Mouse (Mus musculus) heart, adult 8-10 months (tissue): ENCODE results near the gene Srgap1. TPM values are rescaled to one million over a fixed set of nuclear protein-coding genes. Genes with fewer than 3 reads are reported as not detected.

Experiments
- DNase-seq: peaks from one replicate; pipeline ENCODE4 v3.0.0; 2022; ENCODE audit warnings: low spot score
- total RNA-seq, 4 experiments: library from RNA; stranded (reverse); gene quantifications; 2 replicates each; pipeline ENCODE4 v1.2.4; 2022

Srgap1 gene
- total RNA-seq = 1 to 10 TPM; 1.1 to 1.8 (median 1.5) TPM

- peak; percentile 19 for DNase-seq
Measured at GRCm38 (mm10) chr10:122046904-122047726, at the start of gene Srgap1. Gene Srgap1, minus strand, starts transcription at chr10:122047315.

- DNase-seq = no peak
Measured at GRCm38 (mm10) chr10:122096462-122096979, 49.4 kb upstream of the Srgap1 start.

GRCm38 (mm10) chr10:122090472-122090871, 43.4 kb upstream of the Srgap1 start:
- DNase-seq = no peak

- DNase-seq = no peak
Measured at GRCm38 (mm10) chr10:122081352-122081751, 34.2 kb upstream of the Srgap1 start.

- DNase-seq = no peak
Measured at GRCm38 (mm10) chr10:122069153-122069552, 22.0 kb upstream of the Srgap1 start.

- DNase-seq = no peak
Measured at GRCm38 (mm10) chr10:122055826-122056225, 8.7 kb upstream of the Srgap1 start.

GRCm38 (mm10) chr10:122054535-122054934, 7.4 kb upstream of the Srgap1 start:
- peak; percentile 32 for DNase-seq

- DNase-seq = peak; percentile 89
Measured at GRCm38 (mm10) chr10:122051831-122052230, 4.7 kb upstream of the Srgap1 start.

- peak; percentile 78 for DNase-seq
Measured at GRCm38 (mm10) chr10:122047727-122048365, 731 bp upstream of the Srgap1 start.

GRCm38 (mm10) chr10:122046511-122046903, 608 bp downstream of the Srgap1 start:
- DNase-seq = no peak

- DNase-seq = no peak
Measured at GRCm38 (mm10) chr10:122045946-122046345, 1.2 kb downstream of the Srgap1 start.

GRCm38 (mm10) chr10:122044926-122045325, 2.2 kb downstream of the Srgap1 start:
- DNase-seq = no peak

GRCm38 (mm10) chr10:122040372-122040771, 6.7 kb downstream of the Srgap1 start:
- DNase-seq = no peak

- DNase-seq = no peak
Measured at GRCm38 (mm10) chr10:122039566-122039965, 7.5 kb downstream of the Srgap1 start.

GRCm38 (mm10) chr10:122038554-122038953, 8.6 kb downstream of the Srgap1 start:
- DNase-seq = no peak

- DNase-seq = no peak
Measured at GRCm38 (mm10) chr10:122033271-122033670, 13.8 kb downstream of the Srgap1 start.

- DNase-seq = no peak
Measured at GRCm38 (mm10) chr10:122030420-122030819, 16.7 kb downstream of the Srgap1 start.

- DNase-seq = no peak
Measured at GRCm38 (mm10) chr10:122029738-122030137, 17.4 kb downstream of the Srgap1 start.

- DNase-seq = no peak
Measured at GRCm38 (mm10) chr10:122025198-122025597, 21.9 kb downstream of the Srgap1 start.

- DNase-seq = no peak
Measured at GRCm38 (mm10) chr10:122020906-122021305, 26.2 kb downstream of the Srgap1 start.

- DNase-seq = no peak
Measured at GRCm38 (mm10) chr10:122020255-122020654, 26.9 kb downstream of the Srgap1 start.

GRCm38 (mm10) chr10:122018594-122019048, 28.5 kb downstream of the Srgap1 start:
- DNase-seq = no peak

GRCm38 (mm10) chr10:122017743-122018142, 29.4 kb downstream of the Srgap1 start:
- DNase-seq = no peak
